Mouse (Mus musculus): Measurements from ENCODE around the gene Trim2. TPM values are rescaled to one million over a fixed set of nuclear protein-coding genes. Genes with fewer than 3 reads are reported as not detected.

The Trim2 gene
- polyA plus RNA-seq, 1 experiment from 2014 or later = 115 TPM

DNA sequence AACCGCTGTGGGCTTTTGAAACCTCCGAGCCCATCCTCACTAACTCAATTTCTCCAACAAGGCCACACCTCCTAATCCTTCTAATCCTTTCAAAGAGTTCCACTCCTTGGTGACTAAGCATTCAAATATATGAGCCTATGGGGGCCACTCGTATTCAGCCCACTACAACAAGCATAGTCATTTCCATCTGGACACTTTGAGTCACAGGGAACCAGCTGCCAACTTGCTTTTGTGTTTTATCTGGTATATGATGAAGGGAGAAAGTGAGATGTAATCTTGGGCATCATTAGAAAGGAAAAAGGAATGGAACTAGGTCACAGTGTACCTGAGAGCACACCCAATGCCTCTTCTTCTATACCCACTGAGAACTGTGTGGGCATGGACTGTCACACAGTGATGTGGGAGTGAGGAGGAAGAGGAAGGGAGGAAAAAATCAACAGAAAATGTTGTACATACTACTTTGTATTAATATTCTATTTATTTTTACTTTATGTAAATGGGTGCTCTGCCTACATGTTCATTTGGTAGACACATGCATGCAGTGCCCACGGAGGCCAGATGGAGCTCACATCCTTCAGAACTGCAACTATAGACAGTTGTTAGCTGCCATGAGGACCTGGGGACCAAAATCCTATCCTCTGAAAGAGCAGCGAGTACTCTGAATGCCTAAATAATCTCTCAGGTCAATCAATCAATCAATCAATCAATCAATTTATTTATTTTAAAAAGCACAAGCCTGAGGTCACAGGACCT is 72.8 kb downstream of the Trim2 start:
- DNase-seq (ENCODE audit: low spot score) (no peak), ATAC-seq (ENCODE audit: insufficient read depth, low FRiP score, low TSS enrichment) (no peak)
- no peak overlapping the region for H3K27ac ChIP-seq (ENCODE audit: low read depth, low read length)
- H3K36me3 ChIP-seq (ENCODE audit: control insufficient read depth, insufficient read depth, low read length) = no peaks in the 10 kb centered on the region; the same call in 1 of the 2 replicates
- no peak overlapping the region for H3K4me2 ChIP-seq (ENCODE audit: low read depth)
- H3K9ac ChIP-seq (ENCODE audit: low read length) = no peak overlapping the region
- WGBS = 86% methylated on average over 5 of the region's 5 CpGs
- peaks cover 9% of the 10 kb centered on the region; the same call in 1 of the 2 replicates for H3K4me1 ChIP-seq (ENCODE audit: control insufficient read depth, insufficient read depth, low read length)
- no peaks in the 10 kb centered on the region for H3K27me3 ChIP-seq (ENCODE audit: control insufficient read depth, insufficient read depth, low read length)
- no peak overlapping the region for H3K4me3 ChIP-seq (ENCODE audit: low read depth, low read length)
- H3K9me3 ChIP-seq (ENCODE audit: control insufficient read depth, low read length) = no peaks in the 10 kb centered on the region

DNA sequence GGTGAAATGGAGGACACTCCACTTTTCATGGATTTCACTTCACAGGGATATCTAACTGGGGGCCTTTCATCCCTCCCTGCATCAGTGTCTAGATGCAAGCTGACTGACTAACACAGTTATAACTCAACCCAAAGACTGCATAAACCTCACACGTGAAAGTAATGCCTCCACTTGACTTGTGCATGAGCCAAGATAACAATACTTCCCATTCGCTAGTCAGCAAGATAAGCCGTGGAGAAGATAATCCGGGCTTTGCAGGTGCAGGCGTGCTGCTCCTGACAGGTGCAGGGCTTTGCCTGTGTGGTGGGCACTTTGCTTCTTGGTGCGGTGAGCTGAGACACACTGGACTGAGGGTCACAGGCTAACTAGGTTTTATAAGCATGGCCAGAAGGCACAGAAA is 74.4 kb downstream of the Trim2 start:
- Histone ChIP-seq H3K4me2 (ENCODE audit: low read depth) (no peak overlapping the region), H3K4me1 (ENCODE audit: control insufficient read depth, insufficient read depth, low read length) (peaks cover 9% of the 10 kb centered on the region; the same call in 1 of the 2 replicates), H3K4me3 (ENCODE audit: low read depth, low read length) (no peak overlapping the region), H3K27me3 (ENCODE audit: control insufficient read depth, insufficient read depth, low read length) (no peaks in the 10 kb centered on the region), H3K9ac (ENCODE audit: low read length) (no peak overlapping the region), H3K36me3 (ENCODE audit: control insufficient read depth, insufficient read depth, low read length) (no peaks in the 10 kb centered on the region), H3K27ac (ENCODE audit: low read depth, low read length) (no peak overlapping the region), H3K9me3 (ENCODE audit: control insufficient read depth, low read length) (no peaks in the 10 kb centered on the region)
- 95% methylated on average over 6 of the region's 6 CpGs for WGBS
- DNase-seq (ENCODE audit: low spot score) (no peak), ATAC-seq (ENCODE audit: insufficient read depth, low FRiP score, low TSS enrichment) (no peak)

DNA sequence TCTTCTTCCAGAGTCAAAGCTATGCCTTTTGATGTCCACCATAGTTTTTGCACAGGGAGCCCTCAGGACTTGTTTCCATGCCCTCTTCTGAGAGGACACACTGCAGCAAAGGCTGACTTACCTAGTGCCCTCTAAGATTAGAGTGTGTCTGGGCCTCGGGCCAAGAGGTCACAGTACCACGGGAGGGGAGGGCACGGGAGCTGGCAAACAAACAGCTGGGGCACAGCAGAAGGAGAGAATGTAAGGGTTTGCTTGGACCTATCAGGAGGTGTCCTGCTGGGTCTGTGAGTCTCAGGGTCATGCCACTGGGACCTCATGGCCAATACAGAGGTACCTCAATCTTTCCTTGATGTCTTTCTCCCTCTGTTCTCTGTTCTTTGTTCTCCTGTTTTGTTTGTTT is 75.7 kb downstream of the Trim2 start:
- ATAC-seq (ENCODE audit: insufficient read depth, low FRiP score, low TSS enrichment) (no peak), DNase-seq (ENCODE audit: low spot score) (no peak)
- Histone ChIP-seq H3K9ac (ENCODE audit: low read length) (no peak overlapping the region), H3K4me3 (ENCODE audit: low read depth, low read length) (no peak overlapping the region), H3K27ac (ENCODE audit: low read depth, low read length) (no peak overlapping the region), H3K4me2 (ENCODE audit: low read depth) (no peak overlapping the region), H3K4me1 (ENCODE audit: control insufficient read depth, insufficient read depth, low read length) (peaks cover 9% of the 10 kb centered on the region; the same call in 1 of the 2 replicates), H3K27me3 (ENCODE audit: control insufficient read depth, insufficient read depth, low read length) (no peaks in the 10 kb centered on the region), H3K9me3 (ENCODE audit: control insufficient read depth, low read length) (no peaks in the 10 kb centered on the region), H3K36me3 (ENCODE audit: control insufficient read depth, insufficient read depth, low read length) (no peaks in the 10 kb centered on the region)
- 6% methylated on average over 3 of the region's 3 CpGs for WGBS

DNA sequence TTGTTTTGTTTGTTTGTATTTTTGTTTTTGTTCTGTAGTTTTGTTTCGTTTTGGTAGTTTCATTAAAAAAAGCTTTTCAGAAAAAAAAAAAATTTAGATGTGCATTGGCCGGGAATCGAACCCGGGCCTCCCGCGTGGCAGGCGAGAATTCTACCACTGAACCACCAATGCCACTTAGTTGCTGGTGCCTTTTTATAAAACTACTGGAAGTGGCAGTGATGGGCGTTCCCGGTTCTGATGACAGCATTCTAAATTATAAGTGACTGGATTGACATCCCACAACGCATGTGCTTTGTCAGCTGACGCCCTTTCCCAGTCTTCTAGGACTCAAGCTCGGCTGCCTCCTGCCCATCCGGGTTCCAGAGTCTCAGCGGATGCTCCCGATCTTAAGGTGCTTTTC is 77.8 kb downstream of the Trim2 start:
- Histone ChIP-seq H3K36me3 (ENCODE audit: control insufficient read depth, insufficient read depth, low read length) (no peaks in the 10 kb centered on the region), H3K9me3 (ENCODE audit: control insufficient read depth, low read length) (no peaks in the 10 kb centered on the region), H3K27ac (ENCODE audit: low read depth, low read length) (no peak overlapping the region), H3K4me1 (ENCODE audit: control insufficient read depth, insufficient read depth, low read length) (0 out of 2 replicates have a peak, but pooled peaks cover 3% of the 10 kb centered on the region), H3K27me3 (ENCODE audit: control insufficient read depth, insufficient read depth, low read length) (no peaks in the 10 kb centered on the region), H3K4me3 (ENCODE audit: low read depth, low read length) (no peak overlapping the region), H3K9ac (ENCODE audit: low read length) (no peak overlapping the region), H3K4me2 (ENCODE audit: low read depth) (peak overlapping the region; percentile 63; the same call in 1 of the 2 replicates)
- no peak for ATAC-seq (ENCODE audit: insufficient read depth, low FRiP score, low TSS enrichment)
- 16% methylated on average over 15 of the region's 15 CpGs for WGBS
- peak; percentile 47 for DNase-seq (ENCODE audit: low spot score)

DNA sequence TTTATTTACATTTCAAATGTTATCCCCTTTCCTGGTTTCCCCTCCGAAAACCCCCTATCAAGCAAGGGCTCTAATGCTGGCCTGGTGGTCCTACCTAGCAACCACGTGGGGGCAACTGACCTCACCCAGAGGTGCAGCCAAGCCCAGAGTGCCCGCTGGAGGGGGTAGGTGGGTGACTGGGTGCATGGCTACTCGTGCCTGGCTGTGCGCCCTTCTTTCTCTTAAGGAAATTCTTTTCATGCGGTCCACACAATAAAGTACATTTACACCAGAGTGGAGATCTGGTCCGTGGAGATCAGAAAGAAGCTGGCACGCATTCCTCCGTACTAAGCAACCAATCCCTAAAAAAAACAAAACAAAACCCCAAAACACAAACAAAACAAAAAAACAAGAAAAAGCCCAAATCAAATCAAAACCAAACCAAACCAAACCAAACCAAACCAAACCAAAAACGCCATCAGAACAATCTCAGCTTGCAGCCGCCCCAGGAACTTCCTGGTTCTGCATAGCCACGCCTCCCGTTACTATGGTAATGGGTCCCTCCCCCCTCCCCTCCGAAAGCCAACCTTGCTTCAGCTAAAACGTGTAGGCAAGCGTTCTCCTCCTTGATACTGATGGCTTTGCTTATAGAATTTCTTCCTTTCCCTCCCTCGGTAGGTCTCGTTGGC is 78.3 kb downstream of the Trim2 start:
- peak overlapping the region; percentile 63 for H3K4me2 ChIP-seq (ENCODE audit: low read depth)
- H3K27ac ChIP-seq (ENCODE audit: low read depth, low read length) = no peak overlapping the region
- H3K9me3 ChIP-seq (ENCODE audit: control insufficient read depth, low read length) = no peaks in the 10 kb centered on the region
- 0 out of 2 replicates have a peak, but pooled peaks cover 3% of the 10 kb centered on the region for H3K4me1 ChIP-seq (ENCODE audit: control insufficient read depth, insufficient read depth, low read length)
- H3K36me3 ChIP-seq (ENCODE audit: control insufficient read depth, insufficient read depth, low read length) = no peaks in the 10 kb centered on the region
- peak; percentile 87 for DNase-seq (ENCODE audit: low spot score)
- 0 out of 2 replicates have a peak overlapping the region, but pooled peaks have one; percentile 24 for H3K9ac ChIP-seq (ENCODE audit: low read length)
- no peaks in the 10 kb centered on the region for H3K27me3 ChIP-seq (ENCODE audit: control insufficient read depth, insufficient read depth, low read length)
- H3K4me3 ChIP-seq (ENCODE audit: low read depth, low read length) = peak overlapping the region; percentile 32
- 0% methylated on average over 18 of the region's 18 CpGs for WGBS
- ATAC-seq (ENCODE audit: insufficient read depth, low FRiP score, low TSS enrichment) = peak; percentile 82

DNA sequence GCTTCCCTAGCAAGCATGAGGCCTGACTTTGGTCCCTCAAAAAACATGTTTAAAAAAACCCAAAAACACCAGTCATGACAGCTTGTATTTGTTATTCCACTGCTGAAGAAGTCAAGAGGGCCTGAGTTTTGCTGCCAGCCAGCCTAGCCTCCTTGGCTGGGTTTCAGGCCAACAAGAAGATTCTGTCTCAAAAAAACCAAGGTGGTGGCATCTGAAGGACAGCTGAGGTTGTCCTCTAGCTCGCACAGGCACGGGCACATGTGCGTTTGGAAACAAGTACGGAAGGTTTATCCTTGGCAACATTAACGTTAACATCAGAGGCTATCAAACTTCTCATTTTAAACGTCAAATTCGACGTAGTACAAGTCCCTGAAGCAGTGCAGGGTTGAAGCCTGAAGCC is 79.0 kb downstream of the Trim2 start:
- Histone ChIP-seq H3K27me3 (ENCODE audit: control insufficient read depth, insufficient read depth, low read length) (no peaks in the 10 kb centered on the region), H3K4me3 (ENCODE audit: low read depth, low read length) (no peak overlapping the region), H3K9me3 (ENCODE audit: control insufficient read depth, low read length) (no peaks in the 10 kb centered on the region), H3K4me1 (ENCODE audit: control insufficient read depth, insufficient read depth, low read length) (0 out of 2 replicates have a peak, but pooled peaks cover 3% of the 10 kb centered on the region), H3K9ac (ENCODE audit: low read length) (no peak overlapping the region), H3K4me2 (ENCODE audit: low read depth) (no peak overlapping the region), H3K36me3 (ENCODE audit: control insufficient read depth, insufficient read depth, low read length) (no peaks in the 10 kb centered on the region), H3K27ac (ENCODE audit: low read depth, low read length) (no peak overlapping the region)
- 40% methylated on average over 8 of the region's 8 CpGs for WGBS
- ATAC-seq (ENCODE audit: insufficient read depth, low FRiP score, low TSS enrichment) = no peak
- no peak for DNase-seq (ENCODE audit: low spot score)

DNA sequence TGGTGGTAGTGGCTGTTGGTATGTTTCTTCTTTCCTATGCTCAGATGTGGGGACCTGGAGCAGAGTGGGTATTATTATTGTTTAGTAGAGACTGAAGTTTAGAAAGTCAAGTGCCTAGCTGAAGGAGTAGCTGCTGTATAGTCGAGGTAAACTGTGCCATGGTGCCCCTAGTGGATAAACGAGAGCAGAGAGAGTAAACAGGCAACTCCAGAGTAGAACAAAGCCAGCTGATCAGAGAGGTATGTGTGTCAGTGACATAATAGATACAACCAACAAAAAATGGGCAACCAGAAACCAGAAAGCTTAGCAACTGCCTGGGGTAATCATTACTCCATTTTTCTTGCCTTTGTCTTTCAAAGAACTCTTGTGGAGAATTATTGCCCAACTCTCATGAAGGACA is 81.7 kb downstream of the Trim2 start:
- H3K4me3 ChIP-seq (ENCODE audit: low read depth, low read length) = no peak overlapping the region
- no peaks in the 10 kb centered on the region for H3K27me3 ChIP-seq (ENCODE audit: control insufficient read depth, insufficient read depth, low read length)
- H3K9me3 ChIP-seq (ENCODE audit: control insufficient read depth, low read length) = no peaks in the 10 kb centered on the region
- H3K27ac ChIP-seq (ENCODE audit: low read depth, low read length) = no peak overlapping the region
- H3K9ac ChIP-seq (ENCODE audit: low read length) = no peak overlapping the region
- WGBS = 21% methylated on average over 2 of the region's 2 CpGs
- no peak overlapping the region for H3K4me2 ChIP-seq (ENCODE audit: low read depth)
- ATAC-seq (ENCODE audit: insufficient read depth, low FRiP score, low TSS enrichment) (no peak), DNase-seq (ENCODE audit: low spot score) (no peak)
- no peaks in the 10 kb centered on the region for H3K36me3 ChIP-seq (ENCODE audit: control insufficient read depth, insufficient read depth, low read length)
- H3K4me1 ChIP-seq (ENCODE audit: control insufficient read depth, insufficient read depth, low read length) = 0 out of 2 replicates have a peak, but pooled peaks cover 3% of the 10 kb centered on the region

DNA sequence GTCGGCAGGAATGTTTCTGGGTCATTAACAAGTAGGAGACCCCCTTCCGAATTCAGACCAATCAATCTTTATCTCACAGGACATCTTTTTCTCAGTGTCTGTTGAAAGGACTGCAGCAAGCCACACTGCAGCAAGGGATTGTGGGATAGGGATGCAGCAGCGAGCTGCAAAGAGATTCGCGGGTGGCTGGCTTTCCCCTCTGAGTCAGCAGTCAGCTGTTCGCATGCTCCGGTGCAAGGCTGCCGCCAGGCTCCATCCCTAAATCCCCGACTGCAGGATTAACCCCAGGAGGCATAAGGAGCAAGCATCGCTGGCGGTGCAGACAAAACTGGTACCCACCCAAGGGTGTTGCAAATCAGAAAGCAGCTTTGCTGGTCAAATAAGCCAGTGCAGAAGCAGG is 85.9 kb downstream of the Trim2 start:
- DNase-seq (ENCODE audit: low spot score) = peak; percentile 78
- no peaks in the 10 kb centered on the region for H3K27me3 ChIP-seq (ENCODE audit: control insufficient read depth, insufficient read depth, low read length)
- peak; percentile 76 for ATAC-seq (ENCODE audit: insufficient read depth, low FRiP score, low TSS enrichment)
- H3K9me3 ChIP-seq (ENCODE audit: control insufficient read depth, low read length) = no peaks in the 10 kb centered on the region
- H3K36me3 ChIP-seq (ENCODE audit: control insufficient read depth, insufficient read depth, low read length) = no peaks in the 10 kb centered on the region
- H3K4me2 ChIP-seq (ENCODE audit: low read depth) = peak overlapping the region; percentile 70
- H3K4me3 ChIP-seq (ENCODE audit: low read depth, low read length) = peak overlapping the region; percentile 50
- peaks cover 20% of the 10 kb centered on the region for H3K4me1 ChIP-seq (ENCODE audit: control insufficient read depth, insufficient read depth, low read length)
- H3K9ac ChIP-seq (ENCODE audit: low read length) = peak overlapping the region; percentile 65
- H3K27ac ChIP-seq (ENCODE audit: low read depth, low read length) = peak overlapping the region; percentile 88
- WGBS = 2% methylated on average over 11 of the region's 11 CpGs
